Mouse (Mus musculus) kidney, adult 2 months (tissue): ENCODE results near the gene Mvb12b. TPM values are rescaled to one million over a fixed set of nuclear protein-coding genes. Genes with fewer than 3 reads are reported as not detected.

Experiments
- DNase-seq: peaks from one replicate; pipeline ENCODE4 v3.0.0; 2021
- H3K27ac ChIP-seq: fragments of 200-500 bp; 2 replicates; pipeline ENCODE4 v1.5.1; 2012; ENCODE audit warnings: low read depth, low read length, control low read depth, inconsistent platforms; ENCODE audit not compliant: insufficient read depth
- H3K27me3 ChIP-seq: fragments of 200-500 bp; replicated peaks from 2 replicates; pipeline ENCODE4 v1.6.1; 2012; ENCODE audit warnings: mild to moderate bottlenecking, moderate library complexity, low read length, inconsistent platforms; ENCODE audit not compliant: control insufficient read depth, insufficient read depth
- H3K36me3 ChIP-seq: fragments of 200-500 bp; 2 replicates; pipeline ENCODE4 v1.6.1; 2012; ENCODE audit warnings: mild to moderate bottlenecking, moderate library complexity, low read length, inconsistent platforms; ENCODE audit not compliant: control insufficient read depth, insufficient read depth
- H3K4me1 ChIP-seq: fragments of 200-500 bp; 2 replicates; pipeline ENCODE4 v1.6.1; 2011; ENCODE audit warnings: low read length; ENCODE audit not compliant: control insufficient read depth, insufficient read depth
- H3K4me3 ChIP-seq: fragments of 200-500 bp; 2 replicates; pipeline ENCODE4 v1.5.1; 2011; ENCODE audit warnings: mild to moderate bottlenecking, low read depth, low read length, control low read depth; ENCODE audit not compliant: insufficient read depth
- CTCF ChIP-seq: fragments of 200-500 bp; conservative IDR thresholded peaks from 2 replicates; pipeline ENCODE4 v1.5.1; 2011; ENCODE audit warnings: low read depth, mild to moderate bottlenecking, control low read depth, low read length, moderate library complexity, mixed read lengths; ENCODE audit not compliant: insufficient read depth, insufficient read length
- POLR2A ChIP-seq: fragments of 200-500 bp; IDR thresholded peaks from one replicate; pipeline ENCODE4 v1.6.1; 2011; ENCODE audit warnings: low read depth, low read length, control low read depth
- WGBS: fragments of 180-500 bp; shearing (Covaris S2); methylation state at CpG from one replicate; pipeline ENCODE4 v1.1.7; 2018; 5-methylcytosine and 5-hydroxymethylcytosine counted together
- polyA plus RNA-seq: library from polyadenylated mRNA; depleted of rRNA; stranded (reverse); fragments of >200 nt; gene quantifications from 2 replicates; pipeline ENCODE4 v1.2.3, GENCODE M21; 2012

Gene Mvb12b
- polyA plus RNA-seq, 1 experiment = 29.2 TPM

GRCm38 (mm10) chr2:33729701-33730100 is 158.0 kb downstream of the Mvb12b start:
- no peak overlapping the region for H3K27ac ChIP-seq
- no peaks in the 10 kb centered on the region for H3K4me1 ChIP-seq
- H3K27me3 ChIP-seq = no peaks in the 10 kb centered on the region
- H3K4me3 ChIP-seq = no peak overlapping the region
- TF ChIP-seq CTCF = 0 out of 2 replicates have a peak, but pooled peaks have one; percentile 15
- no peak for TF ChIP-seq POLR2A
- H3K36me3 ChIP-seq = no peaks in the 10 kb centered on the region
- 39% methylated on average over 5 of the region's 5 CpGs for WGBS
- DNase-seq = no peak

- no peak overlapping the region for H3K27ac ChIP-seq
- H3K27me3 ChIP-seq = no peaks in the 10 kb centered on the region
- WGBS = 51% methylated on average over 6 of the region's 6 CpGs
- H3K4me1 ChIP-seq = no peaks in the 10 kb centered on the region
- TF ChIP-seq POLR2A = no peak
- TF ChIP-seq CTCF = no peak
- no peak for DNase-seq
- no peaks in the 10 kb centered on the region for H3K36me3 ChIP-seq
- no peak overlapping the region for H3K4me3 ChIP-seq
These were observed 160.5 kb downstream of the Mvb12b start for GRCm38 (mm10) chr2:33727199-33727598.

GRCm38 (mm10) chr2:33720380-33720898 is 167.3 kb downstream of the Mvb12b start:
- no peak for DNase-seq
- Histone ChIP-seq H3K27me3 (peaks cover 2% of the 10 kb centered on the region; the same call in 1 of the 2 replicates), H3K27ac (no peak overlapping the region), H3K4me3 (no peak overlapping the region), H3K4me1 (no peaks in the 10 kb centered on the region), H3K36me3 (no peaks in the 10 kb centered on the region)
- 50% methylated on average over 9 of the region's 9 CpGs for WGBS
- TF ChIP-seq POLR2A (no peak), CTCF (no peak)

- TF ChIP-seq POLR2A = no peak
- no peak for TF ChIP-seq CTCF
- peaks cover 2% of the 10 kb centered on the region; the same call in 1 of the 2 replicates for H3K27me3 ChIP-seq
- no peaks in the 10 kb centered on the region for H3K36me3 ChIP-seq
- no peak for DNase-seq
- H3K27ac ChIP-seq = no peak overlapping the region
- H3K4me3 ChIP-seq = no peak overlapping the region
- no peaks in the 10 kb centered on the region for H3K4me1 ChIP-seq
- 64% methylated on average over 12 of the region's 12 CpGs for WGBS
These were observed 168.2 kb downstream of the Mvb12b start for GRCm38 (mm10) chr2:33719339-33720066.

- H3K4me1 ChIP-seq = no peaks in the 10 kb centered on the region
- H3K27ac ChIP-seq = no peak overlapping the region
- TF ChIP-seq POLR2A = no peak
- no peak for TF ChIP-seq CTCF
- peaks cover 2% of the 10 kb centered on the region; the same call in 1 of the 2 replicates for H3K27me3 ChIP-seq
- WGBS = 63% methylated on average over 6 of the region's 6 CpGs
- DNase-seq = no peak
- no peaks in the 10 kb centered on the region for H3K36me3 ChIP-seq
- H3K4me3 ChIP-seq = no peak overlapping the region
These were observed 169.2 kb downstream of the Mvb12b start for GRCm38 (mm10) chr2:33718561-33718960.

GRCm38 (mm10) chr2:33717821-33718351 is 169.9 kb downstream of the Mvb12b start:
- Histone ChIP-seq H3K4me3 (no peak overlapping the region), H3K4me1 (no peaks in the 10 kb centered on the region), H3K27me3 (peaks cover 2% of the 10 kb centered on the region; the same call in 1 of the 2 replicates), H3K27ac (no peak overlapping the region), H3K36me3 (no peaks in the 10 kb centered on the region)
- WGBS = 12% methylated on average over 21 of the region's 21 CpGs
- TF ChIP-seq CTCF (no peak), POLR2A (no peak)
- no peak for DNase-seq

- no peak for DNase-seq
- no peaks in the 10 kb centered on the region for H3K36me3 ChIP-seq
- 43% methylated on average over 11 of the region's 11 CpGs for WGBS
- no peak overlapping the region for H3K4me3 ChIP-seq
- H3K4me1 ChIP-seq = no peaks in the 10 kb centered on the region
- TF ChIP-seq CTCF = no peak
- no peak for TF ChIP-seq POLR2A
- H3K27me3 ChIP-seq = peaks cover 2% of the 10 kb centered on the region; the same call in 1 of the 2 replicates
- no peak overlapping the region for H3K27ac ChIP-seq
These were observed 170.4 kb downstream of the Mvb12b start for GRCm38 (mm10) chr2:33717378-33717777.
